Mouse (Mus musculus): ENCODE data around the gene Crybb1. TPM values are rescaled to one million over a fixed set of nuclear protein-coding genes. Genes with fewer than 3 reads are reported as not detected.

Crybb1 gene
- polyA plus RNA-seq, 1 experiment from 2014 or later, result 5.5 TPM

DNA sequence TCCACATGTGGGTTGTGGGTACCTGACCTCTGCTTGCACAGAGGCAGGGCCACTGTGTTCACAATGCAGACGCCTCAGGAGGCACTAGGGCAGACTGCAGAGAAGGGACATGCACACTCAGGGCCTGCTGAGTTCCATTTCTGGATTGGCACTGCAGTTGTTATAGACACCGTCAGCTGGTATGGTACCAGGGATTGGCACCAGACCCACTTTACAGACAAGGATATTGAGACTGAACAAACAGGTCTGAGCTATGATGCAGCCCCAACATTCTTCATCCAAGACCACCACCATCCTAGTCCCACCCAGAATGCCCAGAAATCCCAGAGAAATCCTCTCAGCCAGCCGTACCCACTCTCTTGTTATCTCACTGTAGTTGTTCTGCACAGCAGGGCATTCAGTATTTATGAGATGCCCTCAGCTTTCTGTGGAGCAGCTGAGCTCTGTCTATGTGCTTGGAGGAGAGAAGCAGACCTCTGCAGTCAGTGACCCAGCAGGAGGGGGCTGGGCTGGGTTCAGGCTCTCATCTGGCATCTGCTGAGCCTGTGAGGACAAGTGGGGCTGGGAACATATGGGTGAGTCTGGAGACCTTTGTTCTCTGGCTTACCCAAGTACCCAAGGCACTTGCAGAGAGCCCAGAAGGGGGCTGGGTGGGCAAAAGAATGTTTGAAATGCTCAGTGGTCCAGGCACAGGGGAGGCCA, 16.7 kb upstream of the Crybb1 start:
- Histone ChIP-seq H3K36me3 (no peaks in the 10 kb centered on the region), H3K27ac (peak overlapping the region; percentile 94), H3K4me3 (no peak overlapping the region), H3K4me2 (no peak overlapping the region), H3K9me3 (no peaks in the 10 kb centered on the region), H3K27me3 (no peaks in the 10 kb centered on the region), H3K4me1 (replicated peaks) (peaks cover 50% of the 10 kb centered on the region), H3K9ac (peak overlapping the region; percentile 51; the same call in 1 of the 2 replicates)
- peak; percentile 12; the same call in 1 of the 2 replicates for ATAC-seq (ENCODE audit: low FRiP score)
- 32% methylated on average over 3 of the region's 3 CpGs for WGBS

DNA sequence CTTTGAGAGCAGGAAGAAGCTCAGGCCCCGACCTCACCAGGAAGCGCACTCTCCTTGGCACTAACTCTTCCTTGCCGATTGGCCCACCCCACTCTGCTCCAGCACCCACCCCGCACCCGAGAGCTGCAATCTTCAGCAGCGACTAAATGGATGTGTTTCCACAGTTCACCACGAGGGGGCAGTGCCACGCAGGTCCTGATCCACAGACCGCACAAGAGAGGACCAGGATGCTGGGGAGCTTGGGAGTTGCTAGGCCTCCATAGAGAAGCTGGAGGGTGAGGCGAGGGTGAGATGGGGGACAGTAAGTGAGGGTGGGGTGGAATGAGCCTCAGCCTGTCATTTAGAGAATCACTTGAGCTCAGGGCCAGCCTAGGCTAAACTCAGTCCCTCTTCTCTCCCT, 14.9 kb upstream of the Crybb1 start:
- ATAC-seq (ENCODE audit: low FRiP score), result peak; percentile 12
- Histone ChIP-seq H3K4me2 (no peak overlapping the region), H3K4me3 (no peak overlapping the region), H3K9me3 (no peaks in the 10 kb centered on the region), H3K9ac (no peak overlapping the region), H3K4me1 (replicated peaks) (peaks cover 48% of the 10 kb centered on the region), H3K27me3 (0 out of 2 replicates have a peak, but pooled peaks cover 4% of the 10 kb centered on the region), H3K27ac (no peak overlapping the region), H3K36me3 (no peaks in the 10 kb centered on the region)
- WGBS, result 1% methylated on average over 10 of the region's 10 CpGs

DNA sequence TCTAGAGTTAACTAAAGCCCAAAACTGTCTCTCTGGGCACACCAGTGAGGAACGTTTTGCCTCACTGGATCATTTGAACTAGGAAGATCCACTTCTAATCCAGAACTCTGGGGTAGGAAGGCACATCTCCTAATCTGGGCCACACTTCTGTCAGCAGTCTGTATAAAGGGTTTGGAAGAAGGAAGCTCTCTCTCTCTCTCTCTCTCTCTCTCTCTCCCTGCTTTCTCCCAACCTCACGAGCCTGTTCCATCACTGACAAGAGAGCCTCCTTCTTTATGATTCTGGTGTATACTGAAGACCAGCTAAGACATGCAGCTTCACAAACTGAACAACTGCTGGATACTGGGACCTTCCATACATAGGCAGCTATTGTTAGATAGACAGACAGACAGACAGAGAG, 13.8 kb upstream of the Crybb1 start:
- 67% methylated on average over 2 of the region's 2 CpGs for WGBS

DNA sequence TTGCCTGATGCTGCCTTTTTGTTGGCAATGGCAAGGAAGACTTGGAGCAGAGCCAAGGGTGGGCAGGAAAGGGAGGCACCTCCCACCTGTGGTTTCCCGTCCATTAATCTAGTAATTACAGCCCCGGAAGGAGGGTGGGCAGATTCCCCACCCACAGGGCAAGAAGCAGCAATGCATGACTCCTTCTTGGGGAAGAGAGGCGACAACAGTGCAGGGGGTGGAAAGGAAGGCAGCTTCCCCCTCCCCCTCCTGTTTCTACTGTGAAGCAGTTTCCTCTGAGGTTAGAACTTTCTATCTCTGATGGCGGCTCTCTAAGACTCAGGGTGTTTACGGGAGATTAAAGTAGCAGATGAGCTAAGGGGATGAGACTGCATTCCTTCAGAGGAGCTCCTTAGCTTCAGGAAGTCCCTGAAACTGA, 13.2 kb upstream of the Crybb1 start:
- peaks cover 32% of the 10 kb centered on the region for H3K4me1 ChIP-seq (replicated peaks)
- no peaks in the 10 kb centered on the region for H3K9me3 ChIP-seq
- no peak overlapping the region for H3K4me3 ChIP-seq
- H3K4me2 ChIP-seq, result no peak overlapping the region
- ATAC-seq (ENCODE audit: low FRiP score), result no peak
- H3K27ac ChIP-seq, result no peak overlapping the region
- 0 out of 2 replicates have a peak, but pooled peaks cover 7% of the 10 kb centered on the region for H3K27me3 ChIP-seq
- 52% methylated on average over 5 of the region's 5 CpGs for WGBS
- no peak overlapping the region for H3K9ac ChIP-seq
- H3K36me3 ChIP-seq, result no peaks in the 10 kb centered on the region

More for the DNA sequence above, 13.8 kb upstream of the Crybb1 start:
- no peak for ATAC-seq (ENCODE audit: low FRiP score)
- Histone ChIP-seq H3K9me3 (no peaks in the 10 kb centered on the region), H3K4me2 (no peak overlapping the region), H3K4me1 (replicated peaks) (peaks cover 37% of the 10 kb centered on the region), H3K27me3 (0 out of 2 replicates have a peak, but pooled peaks cover 7% of the 10 kb centered on the region), H3K36me3 (no peaks in the 10 kb centered on the region), H3K4me3 (no peak overlapping the region), H3K9ac (no peak overlapping the region), H3K27ac (0 out of 2 replicates have a peak overlapping the region, but pooled peaks have one; percentile 8)

DNA sequence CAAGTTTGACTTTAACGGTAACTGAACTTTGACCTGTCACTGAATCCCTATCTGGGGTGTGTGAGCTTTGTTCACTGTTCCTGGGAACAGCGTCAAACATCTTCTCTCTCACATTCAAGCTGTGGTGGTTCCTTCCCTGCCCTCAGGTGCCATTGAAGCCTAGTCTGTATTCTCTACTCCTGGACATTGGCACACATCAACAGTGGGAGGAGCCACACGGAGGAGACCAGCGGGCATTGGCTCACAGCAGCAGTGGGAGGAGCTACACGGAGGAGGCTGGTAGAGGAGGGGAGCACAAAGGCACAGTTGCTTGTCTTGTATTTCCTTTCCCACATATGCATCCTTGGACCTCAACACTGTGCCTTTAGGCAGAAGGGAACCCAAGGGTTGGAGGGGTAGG, 12.6 kb upstream of the Crybb1 start:
- ATAC-seq (ENCODE audit: low FRiP score), result no peak
- Histone ChIP-seq H3K9ac (no peak overlapping the region), H3K4me3 (no peak overlapping the region), H3K4me2 (no peak overlapping the region), H3K27me3 (0 out of 2 replicates have a peak, but pooled peaks cover 7% of the 10 kb centered on the region), H3K27ac (no peak overlapping the region), H3K9me3 (no peaks in the 10 kb centered on the region), H3K36me3 (no peaks in the 10 kb centered on the region), H3K4me1 (replicated peaks) (peaks cover 25% of the 10 kb centered on the region)
- WGBS, result 54% methylated on average over 5 of the region's 5 CpGs

DNA sequence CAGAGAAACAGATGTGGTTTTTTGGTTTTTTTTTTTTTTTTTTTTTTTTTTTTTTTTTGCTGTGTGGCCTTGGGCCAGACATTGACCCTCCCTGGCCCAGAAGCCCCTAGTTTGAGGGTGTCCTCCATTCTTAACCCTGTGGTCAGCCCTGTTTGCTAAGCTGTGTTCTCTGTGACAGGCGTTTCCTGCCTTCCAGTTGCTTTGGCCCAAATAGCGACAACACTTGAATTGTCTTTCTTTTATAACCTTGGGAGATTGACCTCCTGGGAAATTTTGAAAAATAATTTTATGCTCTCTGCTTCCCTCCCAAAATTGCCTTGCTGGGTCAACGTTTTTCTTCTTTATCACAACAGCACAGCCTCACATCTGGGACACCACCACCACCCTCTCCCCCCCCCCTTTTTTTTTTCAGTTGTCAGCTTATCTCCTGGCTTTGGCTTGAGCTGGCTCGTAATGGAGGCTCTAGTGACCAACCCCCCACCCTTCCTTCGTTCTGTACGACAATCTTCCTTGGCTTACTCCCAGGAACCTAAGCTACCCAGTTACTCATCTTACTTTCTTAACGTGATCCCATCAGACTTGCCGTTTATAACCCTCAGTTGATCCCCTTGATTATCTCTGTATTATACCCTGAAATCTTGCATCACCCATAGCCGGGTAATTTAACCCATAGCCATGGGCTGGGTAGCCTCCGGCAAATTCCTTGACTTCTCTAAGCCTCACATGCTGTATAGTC, 11.9 kb upstream of the Crybb1 start:
- H3K9me3 ChIP-seq, result no peaks in the 10 kb centered on the region
- H3K4me3 ChIP-seq, result no peak overlapping the region
- no peak for ATAC-seq (ENCODE audit: low FRiP score)
- H3K4me2 ChIP-seq, result no peak overlapping the region
- peaks cover 19% of the 10 kb centered on the region for H3K4me1 ChIP-seq (replicated peaks)
- H3K36me3 ChIP-seq, result no peaks in the 10 kb centered on the region
- H3K27me3 ChIP-seq, result 0 out of 2 replicates have a peak, but pooled peaks cover 7% of the 10 kb centered on the region
- no peak overlapping the region for H3K27ac ChIP-seq
- H3K9ac ChIP-seq, result no peak overlapping the region
- 71% methylated on average over 10 of the region's 10 CpGs for WGBS

DNA sequence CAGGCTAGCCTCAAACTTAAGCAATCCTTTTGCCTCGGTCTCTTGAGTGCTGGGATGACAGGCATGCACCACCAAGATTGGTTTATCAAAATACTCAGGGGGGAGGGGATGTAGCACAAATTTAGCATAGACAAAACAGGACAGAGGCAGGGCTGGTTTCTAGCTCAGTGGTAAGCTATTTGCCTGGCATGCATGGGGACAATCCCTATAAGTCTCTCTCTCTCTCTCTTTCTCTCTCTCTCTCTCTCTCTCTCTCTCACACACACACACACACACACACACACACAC, 11.4 kb upstream of the Crybb1 start:
- Histone ChIP-seq H3K4me3 (no peak overlapping the region), H3K36me3 (no peaks in the 10 kb centered on the region), H3K4me1 (replicated peaks) (peaks cover 14% of the 10 kb centered on the region), H3K27ac (no peak overlapping the region), H3K9me3 (no peaks in the 10 kb centered on the region), H3K4me2 (no peak overlapping the region), H3K9ac (no peak overlapping the region), H3K27me3 (0 out of 2 replicates have a peak, but pooled peaks cover 7% of the 10 kb centered on the region)
- 75% methylated on average over 1 of the region's 1 CpGs for WGBS
- no peak for ATAC-seq (ENCODE audit: low FRiP score)

DNA sequence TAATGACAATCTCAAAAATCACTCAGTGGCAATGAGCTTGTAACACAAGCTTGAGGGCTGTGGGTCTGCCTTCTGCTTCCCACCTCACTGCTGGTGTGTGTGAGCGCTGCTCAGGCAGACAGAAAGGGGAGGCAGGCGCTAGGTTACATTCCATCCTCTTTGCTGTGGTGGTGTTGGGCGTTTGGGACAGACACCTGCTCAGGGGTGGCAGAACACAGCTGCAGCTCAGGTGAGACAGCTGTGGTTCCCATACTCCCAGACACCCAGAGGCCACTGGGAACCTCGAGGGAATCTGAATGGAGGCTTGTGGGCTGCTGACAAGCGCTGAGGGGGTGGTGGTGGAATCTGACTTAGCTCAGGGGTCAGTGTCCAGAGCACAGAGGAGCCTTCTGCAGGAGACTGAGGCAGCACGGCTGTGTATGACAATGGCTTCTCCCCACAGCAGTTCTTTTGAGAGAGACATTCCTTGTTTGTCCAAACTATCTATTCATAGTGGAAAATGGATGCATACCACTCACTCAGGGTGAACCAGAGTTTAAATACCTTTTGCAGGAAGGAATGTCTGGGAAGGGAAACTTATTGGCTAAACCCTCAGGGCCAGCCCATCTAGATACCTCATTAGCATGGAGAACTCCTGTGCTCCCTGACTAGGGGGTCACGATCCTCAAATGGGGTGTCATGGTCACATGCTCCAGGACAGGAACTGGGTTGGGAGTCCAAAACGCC, 10.6 kb upstream of the Crybb1 start:
- WGBS, result 49% methylated on average over 8 of the region's 8 CpGs

DNA sequence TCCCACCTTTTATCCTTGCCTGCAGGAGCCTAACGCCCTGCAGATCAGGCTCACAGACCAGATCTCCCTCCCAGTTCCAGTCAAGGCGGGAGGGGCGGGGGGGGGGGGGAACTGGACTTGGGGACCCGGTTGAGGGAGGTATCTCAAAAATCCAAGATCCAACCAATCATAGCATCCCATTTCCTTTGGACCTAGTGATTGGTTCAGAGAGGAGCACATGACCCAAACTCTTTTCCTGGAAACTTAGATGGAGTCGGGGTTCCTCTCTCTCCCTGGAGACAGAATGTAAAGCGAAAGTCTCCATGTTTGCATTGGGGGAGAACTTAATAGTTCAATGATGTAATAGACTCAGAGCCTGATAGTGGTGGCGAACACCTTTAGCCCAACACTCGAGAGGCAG, 8.2 kb upstream of the Crybb1 start:
- Histone ChIP-seq H3K4me2 (no peak overlapping the region), H3K27me3 (0 out of 2 replicates have a peak, but pooled peaks cover 7% of the 10 kb centered on the region), H3K9ac (no peak overlapping the region), H3K27ac (no peak overlapping the region), H3K9me3 (no peaks in the 10 kb centered on the region), H3K4me1 (replicated peaks) (peaks cover 1% of the 10 kb centered on the region; the same call in 1 of the 2 replicates), H3K4me3 (no peak overlapping the region), H3K36me3 (no peaks in the 10 kb centered on the region)
- no peak for ATAC-seq (ENCODE audit: low FRiP score)
- WGBS, result 46% methylated on average over 8 of the region's 8 CpGs

More for the DNA sequence above, 10.6 kb upstream of the Crybb1 start:
- peaks cover 9% of the 10 kb centered on the region; the same call in 1 of the 2 replicates for H3K4me1 ChIP-seq (replicated peaks)
- ATAC-seq (ENCODE audit: low FRiP score), result no peak
- H3K4me3 ChIP-seq, result no peak overlapping the region
- no peaks in the 10 kb centered on the region for H3K9me3 ChIP-seq
- H3K9ac ChIP-seq, result no peak overlapping the region
- no peak overlapping the region for H3K4me2 ChIP-seq
- no peaks in the 10 kb centered on the region for H3K36me3 ChIP-seq
- H3K27me3 ChIP-seq, result 0 out of 2 replicates have a peak, but pooled peaks cover 7% of the 10 kb centered on the region
- H3K27ac ChIP-seq, result no peak overlapping the region

DNA sequence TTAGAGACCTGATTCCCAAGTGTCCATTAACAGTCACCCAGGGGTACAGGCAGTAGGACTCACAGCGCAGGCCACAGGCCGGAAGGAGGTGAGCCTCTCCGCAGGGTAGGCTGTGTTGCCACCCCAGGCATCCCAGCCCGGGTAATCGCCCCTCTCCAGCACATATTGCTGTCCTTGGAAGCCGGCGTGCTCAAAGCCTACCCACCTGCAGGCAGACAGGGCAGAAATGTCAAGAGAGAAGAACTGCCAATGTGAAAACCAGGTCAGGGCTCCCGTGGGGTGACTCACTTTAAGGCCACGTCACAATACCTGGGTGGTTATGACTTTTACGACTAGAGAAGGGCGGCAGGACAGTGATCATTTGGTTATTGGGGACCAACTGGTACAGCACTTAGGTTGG, 6.5 kb upstream of the Crybb1 start:
- Histone ChIP-seq H3K9me3 (no peaks in the 10 kb centered on the region), H3K4me1 (replicated peaks) (peaks cover 4% of the 10 kb centered on the region), H3K9ac (no peak overlapping the region), H3K4me2 (no peak overlapping the region), H3K36me3 (no peaks in the 10 kb centered on the region), H3K27ac (no peak overlapping the region), H3K27me3 (0 out of 2 replicates have a peak, but pooled peaks cover 7% of the 10 kb centered on the region), H3K4me3 (no peak overlapping the region)
- WGBS, result 86% methylated on average over 11 of the region's 11 CpGs
- no peak for ATAC-seq (ENCODE audit: low FRiP score)

DNA sequence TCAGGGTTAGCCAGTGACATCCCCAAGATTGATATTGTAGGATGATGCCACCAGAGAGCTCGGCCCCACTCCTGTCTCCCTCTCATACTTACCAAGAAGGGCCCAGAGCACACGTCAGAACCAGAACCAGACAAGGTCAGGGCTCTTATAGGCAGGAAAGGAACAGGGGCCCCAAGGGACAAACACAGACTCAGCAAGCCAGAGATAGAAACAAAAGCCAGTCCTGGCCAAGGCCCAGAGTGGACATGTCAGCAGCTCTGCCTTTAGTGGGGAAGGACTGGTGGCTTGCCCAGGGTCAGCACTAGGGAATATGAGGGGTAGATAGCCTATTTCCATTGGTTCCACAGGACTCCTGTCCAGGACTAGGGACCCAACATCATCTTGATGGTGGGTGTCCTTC, 3.2 kb upstream of the Crybb1 start, which contains the start of gene Cryba4:
Gene Cryba4 (minus strand): TSS at position 119 of the 400 bp plus-strand sequence.
- Histone ChIP-seq H3K4me2 (no peak within 1 kb of the TSS), H3K27ac (no peak within 1 kb of the TSS), H3K27me3 (no peaks in the 10 kb centered on the region), H3K4me1 (replicated peaks) (peaks cover 31% of the 10 kb centered on the region), H3K9ac (no peak within 1 kb of the TSS), H3K36me3 (no peaks in the 10 kb centered on the region), H3K4me3 (no peak within 1 kb of the TSS), H3K9me3 (no peaks in the 10 kb centered on the region)
- WGBS, result 69% methylated on average over 2 of the region's 2 CpGs
- ATAC-seq (ENCODE audit: low FRiP score), result no peak

DNA sequence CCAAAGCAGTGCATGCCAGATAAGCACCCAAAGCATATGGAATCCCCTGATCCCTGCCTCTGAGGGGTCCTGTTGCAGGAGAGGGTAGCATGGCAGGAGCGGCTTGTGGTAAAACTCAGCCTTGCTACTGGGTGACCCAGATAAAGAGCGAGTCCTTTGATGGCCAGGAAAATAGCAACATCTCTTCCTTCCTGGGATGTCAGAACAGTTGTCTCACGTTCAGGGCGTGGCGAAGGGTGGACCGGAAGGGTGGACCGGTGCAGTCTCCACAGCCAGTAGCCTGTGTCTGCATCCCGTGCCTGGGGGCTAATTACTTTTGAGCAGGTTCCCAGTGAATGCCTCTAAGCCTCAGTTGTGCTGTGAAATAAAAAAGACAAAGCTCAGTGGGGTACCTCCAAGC, 2.4 kb upstream of the Crybb1 start:
- no peak overlapping the region for H3K4me2 ChIP-seq
- no peak overlapping the region for H3K9ac ChIP-seq
- H3K27ac ChIP-seq, result no peak overlapping the region
- no peaks in the 10 kb centered on the region for H3K27me3 ChIP-seq
- H3K9me3 ChIP-seq, result no peaks in the 10 kb centered on the region
- H3K36me3 ChIP-seq, result no peaks in the 10 kb centered on the region
- peaks cover 31% of the 10 kb centered on the region for H3K4me1 ChIP-seq (replicated peaks)
- H3K4me3 ChIP-seq, result no peak overlapping the region
- WGBS, result 38% methylated on average over 8 of the region's 8 CpGs
- no peak for ATAC-seq (ENCODE audit: low FRiP score)
